Mouse (Mus musculus): Measurements from ENCODE around the gene Ccdc107. TPM values are rescaled to one million over a fixed set of nuclear protein-coding genes. Genes with fewer than 3 reads are reported as not detected.

Ccdc107 gene
- total and polyA plus RNA-seq, 2 experiments = 221 to 260 TPM

DNA sequence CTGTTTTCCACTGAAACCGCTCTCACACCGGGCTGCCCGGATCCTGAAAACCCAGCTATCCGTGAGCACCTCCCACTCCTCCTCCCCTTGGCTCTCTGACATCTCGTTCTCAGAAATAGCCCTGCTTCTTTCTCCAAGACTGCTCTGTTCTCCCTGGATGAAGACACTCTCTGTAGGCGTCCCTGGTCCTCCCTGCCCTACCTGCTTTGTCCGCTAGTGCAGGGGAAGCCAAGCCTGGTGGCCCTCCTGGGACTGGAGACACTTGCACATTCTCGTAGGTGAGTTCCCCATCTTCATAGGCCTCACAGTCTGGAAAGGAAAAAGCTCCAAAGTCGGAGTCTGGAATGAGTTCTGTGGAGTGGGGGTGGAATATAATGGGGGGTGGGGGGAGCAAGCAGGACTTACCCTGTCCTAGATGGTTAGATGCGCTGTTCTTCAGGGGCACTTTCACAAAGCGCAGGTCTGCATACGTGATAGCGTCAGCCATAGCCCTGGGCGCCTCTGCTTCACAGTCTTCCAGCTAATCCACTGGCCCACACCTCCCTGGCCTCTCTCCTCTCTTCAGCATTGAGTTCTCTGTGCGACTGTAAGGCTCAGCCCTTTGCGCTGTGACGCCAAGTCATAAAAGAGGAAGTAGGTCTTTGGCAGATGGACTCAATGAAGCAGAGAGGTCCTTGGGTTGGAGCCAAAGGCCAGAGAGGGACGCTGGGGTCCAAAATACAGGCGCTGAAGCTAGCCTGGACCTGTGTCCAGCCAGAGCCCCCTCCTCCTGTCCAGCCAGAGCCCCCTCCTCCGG, 38.5 kb upstream of the Ccdc107 start, which contains the start of gene Cd72:
TSS of gene Cd72 (minus strand) at position 588 of the 796 bp plus-strand sequence.
- peak within 1 kb of the TSS; percentile 9 for H3K9ac ChIP-seq (ENCODE audit: low read depth, low read length)
- WGBS = 39% methylated on average over 20 of the region's 20 CpGs
- no peak for DNase-seq (ENCODE audit: extremely low read depth, low read depth, low spot score)
- no peaks in the 10 kb centered on the region for H3K36me3 ChIP-seq (ENCODE audit: control insufficient read depth, insufficient read depth, low read length)
- H3K4me1 ChIP-seq (ENCODE audit: control insufficient read depth, insufficient read depth, low read length) = no peaks in the 10 kb centered on the region; the same call in 1 of the 2 replicates
- no peaks in the 10 kb centered on the region for H3K79me2 ChIP-seq (ENCODE audit: control insufficient read depth, insufficient read depth, low read length)
- H3K4me3 ChIP-seq (ENCODE audit: insufficient read depth, low read depth, low read length) = peak within 1 kb of the TSS; percentile 45
- no peak for TF ChIP-seq POLR2A (IDR thresholded peaks at IDR 0.05; ENCODE audit: extremely low read depth, insufficient read depth, low read length)
- no peak; the same call in 1 of the 2 replicates for TF ChIP-seq CTCF (IDR thresholded peaks at IDR 0.05; ENCODE audit: low read depth, low read length)
- 0 out of 2 replicates have a peak, but pooled peaks cover 6% of the 10 kb centered on the region for H3K27me3 ChIP-seq (ENCODE audit: control insufficient read depth, insufficient read depth, low read length)
- H3K27ac ChIP-seq (replicated peaks; ENCODE audit: insufficient read depth, low read depth, low read length) = no peak within 1 kb of the TSS

DNA sequence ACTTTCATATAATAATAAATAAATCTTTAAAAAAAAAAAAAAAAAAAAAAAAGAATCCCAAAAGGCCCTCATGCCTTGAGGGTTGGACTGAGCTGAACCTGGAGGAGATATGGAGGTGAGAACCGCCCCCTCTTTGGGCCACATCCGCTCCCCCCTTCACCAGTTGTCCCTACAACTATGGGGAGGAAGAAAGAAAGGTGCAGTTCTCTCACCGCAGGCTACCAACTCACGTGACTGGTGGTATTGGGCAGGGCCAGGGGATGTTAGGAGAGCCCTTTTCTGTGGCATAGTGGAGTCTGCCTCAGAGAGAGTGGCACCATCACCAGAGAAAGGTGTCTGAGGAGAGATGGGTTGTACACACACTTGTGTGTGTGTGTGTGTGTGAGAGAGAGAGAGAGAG, 36.2 kb upstream of the Ccdc107 start:
- 0 out of 2 replicates have a peak, but pooled peaks cover 6% of the 10 kb centered on the region for H3K27me3 ChIP-seq (ENCODE audit: control insufficient read depth, insufficient read depth, low read length)
- no peaks in the 10 kb centered on the region for H3K79me2 ChIP-seq (ENCODE audit: control insufficient read depth, insufficient read depth, low read length)
- DNase-seq (ENCODE audit: extremely low read depth, low read depth, low spot score) = no peak
- H3K4me3 ChIP-seq (ENCODE audit: insufficient read depth, low read depth, low read length) = no peak overlapping the region
- H3K9ac ChIP-seq (ENCODE audit: low read depth, low read length) = no peak overlapping the region
- no peaks in the 10 kb centered on the region for H3K36me3 ChIP-seq (ENCODE audit: control insufficient read depth, insufficient read depth, low read length)
- no peaks in the 10 kb centered on the region; the same call in 1 of the 2 replicates for H3K4me1 ChIP-seq (ENCODE audit: control insufficient read depth, insufficient read depth, low read length)
- no peak overlapping the region for H3K27ac ChIP-seq (replicated peaks; ENCODE audit: insufficient read depth, low read depth, low read length)
- 47% methylated on average over 4 of the region's 4 CpGs for WGBS
- TF ChIP-seq POLR2A (IDR thresholded peaks at IDR 0.05; ENCODE audit: extremely low read depth, insufficient read depth, low read length) (no peak), CTCF (IDR thresholded peaks at IDR 0.05; ENCODE audit: low read depth, low read length) (no peak)

DNA sequence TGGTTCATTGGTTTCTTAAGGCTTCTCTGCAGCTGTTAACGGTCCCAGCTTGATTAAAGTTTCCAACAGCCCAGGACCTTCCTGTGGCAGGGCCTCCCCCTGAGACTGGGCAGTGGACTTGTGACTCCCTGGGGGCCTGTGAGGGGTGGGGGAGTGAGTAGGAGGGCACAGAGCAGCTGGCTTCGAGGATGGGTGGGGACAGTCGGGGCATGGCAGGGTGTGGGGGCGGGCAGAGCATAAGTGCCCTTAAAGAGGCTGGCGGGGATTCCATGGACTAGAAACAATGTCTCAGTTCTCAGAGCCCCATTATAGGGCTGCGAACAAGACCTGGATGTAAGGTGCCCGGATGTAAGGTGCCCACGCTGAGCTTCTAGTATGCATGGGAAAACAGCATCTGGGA, 35.6 kb upstream of the Ccdc107 start:
- H3K9ac ChIP-seq (ENCODE audit: low read depth, low read length) = no peak overlapping the region
- H3K4me1 ChIP-seq (ENCODE audit: control insufficient read depth, insufficient read depth, low read length) = no peaks in the 10 kb centered on the region; the same call in 1 of the 2 replicates
- TF ChIP-seq CTCF (IDR thresholded peaks at IDR 0.05; ENCODE audit: low read depth, low read length) (no peak), POLR2A (IDR thresholded peaks at IDR 0.05; ENCODE audit: extremely low read depth, insufficient read depth, low read length) (no peak)
- no peaks in the 10 kb centered on the region for H3K79me2 ChIP-seq (ENCODE audit: control insufficient read depth, insufficient read depth, low read length)
- H3K27me3 ChIP-seq (ENCODE audit: control insufficient read depth, insufficient read depth, low read length) = 0 out of 2 replicates have a peak, but pooled peaks cover 6% of the 10 kb centered on the region
- no peak for DNase-seq (ENCODE audit: extremely low read depth, low read depth, low spot score)
- H3K36me3 ChIP-seq (ENCODE audit: control insufficient read depth, insufficient read depth, low read length) = no peaks in the 10 kb centered on the region
- WGBS = 40% methylated on average over 8 of the region's 8 CpGs
- no peak overlapping the region for H3K4me3 ChIP-seq (ENCODE audit: insufficient read depth, low read depth, low read length)
- H3K27ac ChIP-seq (replicated peaks; ENCODE audit: insufficient read depth, low read depth, low read length) = no peak overlapping the region

DNA sequence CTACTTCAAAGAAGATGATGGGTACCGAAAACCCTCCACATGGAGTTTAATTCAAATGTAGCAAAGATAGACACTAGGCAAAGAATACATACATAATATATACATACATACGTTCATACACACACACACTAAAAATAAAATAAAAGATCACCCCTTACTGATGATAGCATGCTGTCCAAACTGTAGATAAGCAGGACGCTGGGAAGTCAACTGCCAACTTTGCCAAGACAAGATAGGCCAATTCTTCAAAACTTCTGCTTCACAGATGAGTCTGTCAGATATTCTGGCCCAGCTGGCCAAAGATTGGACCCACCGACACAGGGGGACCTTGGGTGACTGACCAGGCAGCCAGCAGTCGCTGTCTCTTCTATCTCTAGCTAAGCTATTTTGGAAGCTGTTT, 29.6 kb upstream of the Ccdc107 start:
- no peaks in the 10 kb centered on the region for H3K79me2 ChIP-seq (ENCODE audit: control insufficient read depth, insufficient read depth, low read length)
- 92% methylated on average over 5 of the region's 5 CpGs for WGBS
- H3K36me3 ChIP-seq (ENCODE audit: control insufficient read depth, insufficient read depth, low read length) = no peaks in the 10 kb centered on the region
- no peaks in the 10 kb centered on the region for H3K4me1 ChIP-seq (ENCODE audit: control insufficient read depth, insufficient read depth, low read length)
- DNase-seq (ENCODE audit: extremely low read depth, low read depth, low spot score) = no peak
- no peak overlapping the region for H3K9ac ChIP-seq (ENCODE audit: low read depth, low read length)
- no peaks in the 10 kb centered on the region for H3K27me3 ChIP-seq (ENCODE audit: control insufficient read depth, insufficient read depth, low read length)
- no peak overlapping the region for H3K27ac ChIP-seq (replicated peaks; ENCODE audit: insufficient read depth, low read depth, low read length)
- H3K4me3 ChIP-seq (ENCODE audit: insufficient read depth, low read depth, low read length) = no peak overlapping the region
- no peak for TF ChIP-seq POLR2A (IDR thresholded peaks at IDR 0.05; ENCODE audit: extremely low read depth, insufficient read depth, low read length)
- TF ChIP-seq CTCF (IDR thresholded peaks at IDR 0.05; ENCODE audit: low read depth, low read length) = no peak

DNA sequence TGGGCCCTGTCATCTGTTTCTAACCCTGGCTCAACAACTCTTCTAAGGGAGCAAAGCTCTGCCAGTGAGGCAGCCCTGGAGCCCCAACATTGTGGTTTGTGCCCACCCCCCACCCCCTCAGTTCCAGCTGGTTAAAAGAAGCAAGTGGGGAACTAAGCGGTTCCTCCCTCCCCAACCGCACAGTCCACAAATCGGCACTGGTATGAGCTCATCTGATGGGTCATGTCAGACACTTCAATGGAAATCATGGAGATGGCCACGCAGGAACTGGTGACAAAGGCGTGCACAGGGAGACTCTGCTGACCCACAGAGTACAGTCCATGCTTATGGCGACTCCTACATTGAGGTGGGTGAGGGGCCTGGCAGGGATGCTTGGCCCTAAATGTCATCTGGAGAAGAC, 26.8 kb upstream of the Ccdc107 start:
- no peak for DNase-seq (ENCODE audit: extremely low read depth, low read depth, low spot score)
- Histone ChIP-seq H3K27me3 (ENCODE audit: control insufficient read depth, insufficient read depth, low read length) (no peaks in the 10 kb centered on the region), H3K9ac (ENCODE audit: low read depth, low read length) (no peak overlapping the region), H3K4me3 (ENCODE audit: insufficient read depth, low read depth, low read length) (no peak overlapping the region), H3K4me1 (ENCODE audit: control insufficient read depth, insufficient read depth, low read length) (no peaks in the 10 kb centered on the region), H3K27ac (replicated peaks; ENCODE audit: insufficient read depth, low read depth, low read length) (peak overlapping the region; percentile 54), H3K36me3 (ENCODE audit: control insufficient read depth, insufficient read depth, low read length) (no peaks in the 10 kb centered on the region), H3K79me2 (ENCODE audit: control insufficient read depth, insufficient read depth, low read length) (no peaks in the 10 kb centered on the region)
- TF ChIP-seq POLR2A (IDR thresholded peaks at IDR 0.05; ENCODE audit: extremely low read depth, insufficient read depth, low read length) (no peak), CTCF (IDR thresholded peaks at IDR 0.05; ENCODE audit: low read depth, low read length) (no peak)
- WGBS = 85% methylated on average over 6 of the region's 6 CpGs

DNA sequence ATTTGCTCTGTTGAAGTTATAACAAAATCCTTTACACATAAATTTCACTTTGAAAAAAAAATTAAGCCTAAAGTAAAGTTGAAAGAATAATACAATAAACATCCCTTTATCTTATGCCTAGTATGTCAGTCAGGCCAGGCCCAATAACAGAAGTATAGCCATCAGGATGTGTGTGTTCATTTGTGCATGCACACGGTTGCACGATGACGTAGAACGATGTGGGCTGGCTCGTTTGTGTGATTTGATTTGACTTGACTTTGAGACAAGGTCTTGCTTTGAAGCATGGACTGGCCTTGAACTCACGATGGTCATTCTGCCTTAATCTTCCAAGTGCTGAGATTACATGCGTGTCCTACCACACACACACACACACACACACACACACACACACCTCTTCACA, 25.8 kb upstream of the Ccdc107 start:
- no peak overlapping the region for H3K4me3 ChIP-seq (ENCODE audit: insufficient read depth, low read depth, low read length)
- 87% methylated on average over 7 of the region's 7 CpGs for WGBS
- no peaks in the 10 kb centered on the region for H3K27me3 ChIP-seq (ENCODE audit: control insufficient read depth, insufficient read depth, low read length)
- no peak for TF ChIP-seq CTCF (IDR thresholded peaks at IDR 0.05; ENCODE audit: low read depth, low read length)
- TF ChIP-seq POLR2A (IDR thresholded peaks at IDR 0.05; ENCODE audit: extremely low read depth, insufficient read depth, low read length) = no peak
- H3K36me3 ChIP-seq (ENCODE audit: control insufficient read depth, insufficient read depth, low read length) = no peaks in the 10 kb centered on the region
- no peaks in the 10 kb centered on the region for H3K79me2 ChIP-seq (ENCODE audit: control insufficient read depth, insufficient read depth, low read length)
- H3K9ac ChIP-seq (ENCODE audit: low read depth, low read length) = no peak overlapping the region
- H3K4me1 ChIP-seq (ENCODE audit: control insufficient read depth, insufficient read depth, low read length) = no peaks in the 10 kb centered on the region
- no peak for DNase-seq (ENCODE audit: extremely low read depth, low read depth, low spot score)
- H3K27ac ChIP-seq (replicated peaks; ENCODE audit: insufficient read depth, low read depth, low read length) = no peak overlapping the region
